Mouse (Mus musculus): ENCODE data around the gene Thy1.

- TF ChIP-seq RAD21 (IDR thresholded peaks at IDR 0.05; ENCODE audit: low read depth, low read length) (peak; percentile 11), CTCF (IDR thresholded peaks at IDR 0.05 in 2 of 3, conservative IDR thresholded peaks at IDR 0.05 in 1 of 3; ENCODE audit: control insufficient read depth in 1 of 3, insufficient read depth in 1 of 3, low read depth in 2 of 3, low read length in 3 of 3, poor library complexity in 1 of 3, severe bottlenecking in 1 of 3) (peak; percentile 54 to 71 (median 61)), TBP (IDR thresholded peaks at IDR 0.05; ENCODE audit: low read depth, low read length) (no peak), EP300 (IDR thresholded peaks at IDR 0.05; ENCODE audit: low read depth in 1 of 2, low read length in 2 of 2) (no peak), USF2 (IDR thresholded peaks at IDR 0.05; ENCODE audit: borderline replicate concordance in 1 of 2, insufficient read depth in 1 of 2, low read depth in 1 of 2, low read length in 2 of 2) (no peak), E2F4 (IDR thresholded peaks at IDR 0.05; ENCODE audit: borderline replicate concordance, low read depth, low read length) (no peak), MAFK (IDR thresholded peaks at IDR 0.05; ENCODE audit: borderline replicate concordance, low read depth, low read length) (no peak), POLR2A (IDR thresholded peaks at IDR 0.05; ENCODE audit: control insufficient read depth in 1 of 2, insufficient read depth in 1 of 2, low read depth in 1 of 2, low read length in 2 of 2, poor library complexity in 1 of 2) (no peak), CHD2 (IDR thresholded peaks at IDR 0.05; ENCODE audit: low read length) (no peak)
These were observed 33.6 kb downstream of the Thy1 start for GRCm38 (mm10) chr9:44076764-44077120.
